Mouse (Mus musculus): ENCODE measurements around the gene Samd4. TPM values are rescaled to one million over a fixed set of nuclear protein-coding genes. Genes with fewer than 3 reads are reported as not detected.

Gene Samd4
- polyA plus RNA-seq, 1 experiment, result 54.3 TPM

DNA sequence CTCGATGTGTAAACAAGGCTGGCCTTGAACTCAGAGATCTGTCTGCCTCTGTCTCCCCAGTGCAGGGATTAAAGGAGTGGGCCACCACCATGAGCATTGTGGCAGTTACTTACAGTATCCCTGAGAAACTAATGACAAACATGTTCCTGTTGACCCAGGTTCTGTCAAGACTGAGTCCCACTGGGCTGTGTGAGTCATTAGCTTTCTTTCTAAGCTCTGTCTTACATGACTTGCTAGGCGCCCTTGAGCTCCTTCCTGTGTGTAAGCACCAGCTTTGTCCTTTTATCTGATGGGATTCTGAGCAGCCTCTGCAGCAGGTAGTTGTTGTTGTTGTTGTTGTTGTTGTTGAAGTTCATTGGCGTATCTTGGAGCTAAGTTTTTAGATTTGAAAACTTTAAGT is 61.8 kb downstream of the Samd4 start:
- TF ChIP-seq POLR2A (IDR thresholded peaks at IDR 0.05; ENCODE audit: low read depth, low read length) (no peak), CTCF (IDR thresholded peaks at IDR 0.05; ENCODE audit: borderline replicate concordance, insufficient read depth, low read length) (no peak)

GRCm38 (mm10) chr14:46945903-46946490 is 63.3 kb downstream of the Samd4 start:
- Histone ChIP-seq H3K4me1 (ENCODE audit: control insufficient read depth, insufficient read depth, low read length) (peaks cover 10% of the 10 kb centered on the region), H3K27ac (ENCODE audit: insufficient read depth, low read length) (no peak overlapping the region), H3K4me3 (ENCODE audit: insufficient read depth, low read length) (no peak overlapping the region)
- TF ChIP-seq POLR2A (IDR thresholded peaks at IDR 0.05; ENCODE audit: low read depth, low read length), result no peak
- no peak for TF ChIP-seq CTCF (IDR thresholded peaks at IDR 0.05; ENCODE audit: borderline replicate concordance, insufficient read depth, low read length)

More for the DNA sequence above, 61.8 kb downstream of the Samd4 start:
- Histone ChIP-seq H3K27ac (ENCODE audit: insufficient read depth, low read length) (no peak overlapping the region), H3K4me3 (ENCODE audit: insufficient read depth, low read length) (no peak overlapping the region), H3K4me1 (ENCODE audit: control insufficient read depth, insufficient read depth, low read length) (peaks cover 8% of the 10 kb centered on the region)

GRCm38 (mm10) chr14:46947644-46948043 is 65.0 kb downstream of the Samd4 start:
- peaks cover 5% of the 10 kb centered on the region for H3K4me1 ChIP-seq (ENCODE audit: control insufficient read depth, insufficient read depth, low read length)
- no peak overlapping the region for H3K27ac ChIP-seq (ENCODE audit: insufficient read depth, low read length)
- TF ChIP-seq CTCF (IDR thresholded peaks at IDR 0.05; ENCODE audit: borderline replicate concordance, insufficient read depth, low read length) (no peak), POLR2A (IDR thresholded peaks at IDR 0.05; ENCODE audit: low read depth, low read length) (no peak)
- H3K4me3 ChIP-seq (ENCODE audit: insufficient read depth, low read length), result no peak overlapping the region

- no peak overlapping the region for H3K4me3 ChIP-seq (ENCODE audit: insufficient read depth, low read length)
- no peak overlapping the region for H3K27ac ChIP-seq (ENCODE audit: insufficient read depth, low read length)
- TF ChIP-seq POLR2A (IDR thresholded peaks at IDR 0.05; ENCODE audit: low read depth, low read length) (no peak), CTCF (IDR thresholded peaks at IDR 0.05; ENCODE audit: borderline replicate concordance, insufficient read depth, low read length) (no peak)
Observed at GRCm38 (mm10) chr14:46950527-46951384, 68.1 kb downstream of the Samd4 start.

DNA sequence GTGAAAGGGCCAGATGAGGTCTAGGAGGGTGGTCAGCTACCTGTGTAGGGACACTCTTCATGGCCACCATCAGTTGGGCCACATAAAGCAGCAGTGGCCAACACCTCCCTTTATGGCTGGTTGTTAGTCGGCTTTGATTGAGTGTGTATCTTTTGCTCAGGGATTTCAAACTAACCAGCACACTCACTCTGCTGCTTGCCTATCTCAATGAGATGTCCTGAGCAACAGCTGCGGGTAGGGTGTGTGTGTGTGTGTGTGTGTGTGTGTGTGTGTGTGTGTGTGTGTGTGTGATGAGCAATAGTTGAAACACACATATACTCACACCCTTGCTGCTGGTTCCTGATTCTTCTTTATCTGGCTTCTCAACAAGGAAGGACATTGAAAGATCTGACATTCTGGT is 69.6 kb downstream of the Samd4 start:
- H3K4me3 ChIP-seq (ENCODE audit: insufficient read depth, low read length), result no peak overlapping the region
- H3K4me1 ChIP-seq (ENCODE audit: control insufficient read depth, insufficient read depth, low read length), result peaks cover 20% of the 10 kb centered on the region
- TF ChIP-seq POLR2A (IDR thresholded peaks at IDR 0.05; ENCODE audit: low read depth, low read length) (no peak), CTCF (IDR thresholded peaks at IDR 0.05; ENCODE audit: borderline replicate concordance, insufficient read depth, low read length) (no peak)
- no peak overlapping the region for H3K27ac ChIP-seq (ENCODE audit: insufficient read depth, low read length)

More at GRCm38 (mm10) chr14:46950527-46951384, 68.1 kb downstream of the Samd4 start:
- peaks cover 17% of the 10 kb centered on the region for H3K4me1 ChIP-seq (ENCODE audit: control insufficient read depth, insufficient read depth, low read length)

DNA sequence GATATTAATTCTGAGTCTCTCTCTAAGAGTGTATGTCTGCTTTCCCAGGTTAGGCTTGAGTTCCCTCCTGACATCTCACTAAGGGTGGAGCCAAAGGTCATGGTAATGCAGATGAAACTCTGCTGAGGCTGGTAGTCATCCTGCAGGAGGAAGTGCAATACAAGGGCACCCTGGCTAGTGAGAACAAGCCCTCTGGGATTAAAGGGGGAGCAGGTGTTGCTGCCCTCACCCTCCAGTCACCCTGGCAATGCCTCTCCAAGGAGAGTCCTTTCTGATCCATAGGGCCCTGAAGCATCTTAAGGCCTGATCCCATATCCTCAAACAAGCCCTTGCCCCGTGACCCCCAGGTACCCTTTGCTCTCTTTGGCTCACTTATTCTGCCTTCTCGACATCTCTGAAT is 72.5 kb downstream of the Samd4 start:
- 0 out of 2 replicates have a peak overlapping the region, but pooled peaks have one; percentile 20 for H3K27ac ChIP-seq (ENCODE audit: insufficient read depth, low read length)
- no peak overlapping the region for H3K4me3 ChIP-seq (ENCODE audit: insufficient read depth, low read length)
- peaks cover 26% of the 10 kb centered on the region for H3K4me1 ChIP-seq (ENCODE audit: control insufficient read depth, insufficient read depth, low read length)
- TF ChIP-seq POLR2A (IDR thresholded peaks at IDR 0.05; ENCODE audit: low read depth, low read length) (no peak), CTCF (IDR thresholded peaks at IDR 0.05; ENCODE audit: borderline replicate concordance, insufficient read depth, low read length) (no peak)

DNA sequence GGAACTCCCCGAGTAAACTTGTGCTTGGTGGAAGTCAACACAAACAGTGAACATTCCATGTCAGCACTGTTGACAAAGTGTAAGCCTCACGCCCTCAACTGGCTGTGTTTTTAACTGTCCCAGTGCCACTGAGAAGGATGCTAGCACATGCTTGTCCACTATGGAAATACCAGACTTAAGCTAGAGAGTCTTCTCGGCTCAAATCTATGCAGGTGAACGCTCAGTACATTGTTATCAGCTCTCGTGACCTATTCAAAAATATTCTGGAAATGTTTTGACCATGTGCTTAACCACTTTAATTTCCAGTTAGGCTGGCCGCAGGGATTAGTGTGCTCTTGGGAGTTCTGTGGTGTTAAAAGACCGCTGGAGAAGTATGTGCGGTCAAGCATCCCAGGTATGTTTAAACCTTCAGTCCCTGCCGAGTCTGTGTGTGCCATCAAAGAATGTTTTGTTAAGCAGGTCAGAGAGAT is 73.0 kb downstream of the Samd4 start:
- Histone ChIP-seq H3K27ac (ENCODE audit: insufficient read depth, low read length) (0 out of 2 replicates have a peak overlapping the region, but pooled peaks have one; percentile 20), H3K4me3 (ENCODE audit: insufficient read depth, low read length) (no peak overlapping the region), H3K4me1 (ENCODE audit: control insufficient read depth, insufficient read depth, low read length) (peaks cover 24% of the 10 kb centered on the region)
- TF ChIP-seq CTCF (IDR thresholded peaks at IDR 0.05; ENCODE audit: borderline replicate concordance, insufficient read depth, low read length) (no peak), POLR2A (IDR thresholded peaks at IDR 0.05; ENCODE audit: low read depth, low read length) (no peak)

DNA sequence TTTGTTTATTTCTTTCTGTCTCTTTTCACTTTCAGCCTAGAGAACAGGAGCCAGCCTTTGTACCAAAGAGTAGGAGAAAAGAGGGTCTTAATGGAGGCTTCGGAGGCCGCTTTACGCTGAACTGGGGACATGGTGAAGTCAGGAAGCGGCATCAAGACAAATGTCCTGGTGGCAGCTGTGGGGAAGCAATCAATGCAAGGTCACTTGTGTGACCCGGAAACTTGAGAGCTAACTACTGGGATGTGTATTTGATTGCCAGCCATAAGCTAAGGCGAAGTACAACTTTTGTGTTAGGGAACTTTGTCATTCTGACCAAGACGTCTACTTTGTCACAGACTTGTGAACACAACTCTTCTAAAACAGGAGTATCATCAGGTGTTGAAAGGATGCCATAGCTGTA is 73.5 kb downstream of the Samd4 start:
- TF ChIP-seq POLR2A (IDR thresholded peaks at IDR 0.05; ENCODE audit: low read depth, low read length), result no peak
- 0 out of 2 replicates have a peak overlapping the region, but pooled peaks have one; percentile 20 for H3K27ac ChIP-seq (ENCODE audit: insufficient read depth, low read length)
- H3K4me3 ChIP-seq (ENCODE audit: insufficient read depth, low read length), result no peak overlapping the region
- H3K4me1 ChIP-seq (ENCODE audit: control insufficient read depth, insufficient read depth, low read length), result peaks cover 24% of the 10 kb centered on the region

DNA sequence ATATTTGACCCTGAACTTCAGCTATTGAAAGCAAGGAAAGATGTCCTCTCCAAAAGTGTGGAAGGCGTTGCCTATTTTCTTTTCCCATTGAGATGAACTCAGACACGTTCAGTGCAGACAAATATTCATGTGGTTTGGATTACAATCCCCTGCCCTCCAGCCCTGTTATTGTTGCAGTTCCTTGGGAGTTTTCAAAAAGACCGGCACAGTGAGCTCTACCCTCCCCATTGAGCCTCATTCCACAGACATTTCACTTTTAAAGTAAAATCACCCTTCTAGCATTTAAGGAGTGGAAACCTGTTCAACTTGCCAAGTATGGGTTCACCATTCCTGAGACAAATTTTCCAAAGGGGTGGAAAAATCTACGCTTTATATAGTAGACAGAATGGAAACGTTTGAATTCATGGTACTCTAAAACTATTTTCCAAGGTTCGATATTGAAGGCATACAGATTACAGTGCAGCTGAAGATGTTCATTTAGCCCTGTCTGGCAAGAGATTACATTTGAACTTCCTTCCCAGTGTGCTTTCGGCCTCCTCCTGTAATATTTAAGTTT is 76.6 kb downstream of the Samd4 start:
- H3K27ac ChIP-seq (ENCODE audit: insufficient read depth, low read length), result peak overlapping the region; percentile 2
- H3K4me1 ChIP-seq (ENCODE audit: control insufficient read depth, insufficient read depth, low read length), result peaks cover 21% of the 10 kb centered on the region
- no peak for TF ChIP-seq POLR2A (IDR thresholded peaks at IDR 0.05; ENCODE audit: low read depth, low read length)
- no peak for TF ChIP-seq CTCF (IDR thresholded peaks at IDR 0.05; ENCODE audit: borderline replicate concordance, insufficient read depth, low read length)
- no peak overlapping the region for H3K4me3 ChIP-seq (ENCODE audit: insufficient read depth, low read length)
